Mouse (Mus musculus) hindbrain, embryonic 13.5 days (tissue): ENCODE results near the gene Rbm38. TPM values are rescaled to one million over a fixed set of nuclear protein-coding genes. Genes with fewer than 3 reads are reported as not detected.

Experiments used
- ATAC-seq: fragments of 200-750 bp; cut with Nextera tagmentation; 2 replicates; pipeline ENCODE4 v1.8.0; 2017; ENCODE audit warnings: moderate TSS enrichment; ENCODE audit not compliant: low FRiP score
- H3K27ac ChIP-seq: fragments of 300-500 bp; sonication (generic); 2 replicates; pipeline ENCODE4 v1.5.1; 2015; ENCODE audit warnings: inconsistent platforms, mild to moderate bottlenecking, moderate library complexity
- H3K27me3 ChIP-seq: fragments of 300-500 bp; sonication (generic); 2 replicates; pipeline ENCODE4 v1.6.1; 2015; ENCODE audit warnings: mild to moderate bottlenecking, inconsistent platforms
- H3K36me3 ChIP-seq: fragments of 300-500 bp; sonication (generic); 2 replicates; pipeline ENCODE4 v1.6.1; 2015; ENCODE audit warnings: mild to moderate bottlenecking, inconsistent platforms
- H3K4me1 ChIP-seq: fragments of 300-500 bp; sonication (generic); replicated peaks from 2 replicates; pipeline ENCODE4 v1.6.1; 2015; ENCODE audit warnings: inconsistent platforms
- H3K4me2 ChIP-seq: fragments of 300-500 bp; sonication (generic); 2 replicates; pipeline ENCODE4 v1.6.1; 2015; ENCODE audit warnings: inconsistent platforms, mild to moderate bottlenecking, moderate library complexity
- H3K4me3 ChIP-seq: fragments of 300-500 bp; sonication (generic); 2 replicates; pipeline ENCODE4 v1.5.1; 2015; ENCODE audit warnings: mild to moderate bottlenecking, inconsistent platforms
- H3K9ac ChIP-seq: fragments of 300-500 bp; sonication (generic); 2 replicates; pipeline ENCODE4 v1.6.1; 2015; ENCODE audit warnings: mild to moderate bottlenecking, inconsistent platforms
- H3K9me3 ChIP-seq: fragments of 300-500 bp; sonication (generic); 2 replicates; pipeline ENCODE4 v1.6.1; 2016; ENCODE audit warnings: inconsistent platforms
- WGBS: fragments of 180-500 bp; shearing (Covaris S2); methylation state at CpG from one replicate; pipeline ENCODE4 v1.1.7; 2015; 5-methylcytosine and 5-hydroxymethylcytosine counted together
- polyA plus RNA-seq: library from polyadenylated mRNA; unstranded; fragments of >200 nt; fragmentation: Nextera tagmentation; extraction: Ambion mirVana; gene quantifications from 2 replicates; pipeline ENCODE4 v1.2.1, GENCODE M21; 2015

The Rbm38 gene
- polyA plus RNA-seq, 1 experiment from 2014 or later = 20.6 TPM

DNA sequence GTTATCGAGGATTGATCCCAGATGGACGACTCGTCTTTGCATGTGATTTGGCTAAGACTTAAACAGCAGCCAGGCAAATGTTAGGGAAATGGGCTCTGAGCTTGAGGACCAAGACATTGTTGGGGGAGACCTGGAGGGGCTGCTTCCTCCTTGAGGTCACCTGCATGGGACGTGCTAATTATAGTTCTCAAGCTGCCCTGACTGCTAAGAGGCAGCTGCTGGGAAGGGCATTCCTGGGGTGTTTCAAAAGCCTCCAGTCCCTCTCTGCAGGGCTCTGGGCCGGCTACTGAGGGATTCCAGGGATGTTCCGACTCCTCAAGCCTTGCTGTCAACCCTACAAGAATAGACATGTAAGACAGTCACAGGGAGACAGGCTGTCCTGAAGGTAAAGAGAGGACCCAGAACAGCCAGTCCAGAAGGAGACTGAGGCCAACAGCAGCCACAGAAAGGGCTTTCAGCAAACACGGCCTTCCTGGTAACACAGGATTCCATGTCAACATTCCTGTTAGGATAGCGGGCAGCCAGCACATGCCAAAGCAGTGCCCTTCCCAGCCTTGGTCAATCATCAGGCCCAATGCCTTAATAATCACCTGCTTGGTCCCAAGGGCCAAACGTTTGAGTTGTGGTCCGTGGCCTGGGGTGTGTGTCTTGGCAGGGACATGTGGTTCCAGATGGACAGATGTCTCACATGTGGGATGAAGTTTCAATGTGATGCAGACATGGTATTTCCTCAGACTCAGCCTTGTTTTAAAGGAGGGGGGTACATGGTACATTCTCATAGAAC, 59.7 kb downstream of the Rbm38 start:
- Histone ChIP-seq H3K4me3 (no peak overlapping the region), H3K27me3 (0 out of 2 replicates have a peak, but pooled peaks cover 22% of the 10 kb centered on the region), H3K4me2 (no peak overlapping the region), H3K9ac (no peak overlapping the region), H3K9me3 (no peaks in the 10 kb centered on the region), H3K36me3 (no peaks in the 10 kb centered on the region), H3K4me1 (peaks cover 9% of the 10 kb centered on the region; the same call in 1 of the 2 replicates), H3K27ac (no peak overlapping the region)
- WGBS = 61% methylated on average over 10 of the region's 10 CpGs
- ATAC-seq = no peak

DNA sequence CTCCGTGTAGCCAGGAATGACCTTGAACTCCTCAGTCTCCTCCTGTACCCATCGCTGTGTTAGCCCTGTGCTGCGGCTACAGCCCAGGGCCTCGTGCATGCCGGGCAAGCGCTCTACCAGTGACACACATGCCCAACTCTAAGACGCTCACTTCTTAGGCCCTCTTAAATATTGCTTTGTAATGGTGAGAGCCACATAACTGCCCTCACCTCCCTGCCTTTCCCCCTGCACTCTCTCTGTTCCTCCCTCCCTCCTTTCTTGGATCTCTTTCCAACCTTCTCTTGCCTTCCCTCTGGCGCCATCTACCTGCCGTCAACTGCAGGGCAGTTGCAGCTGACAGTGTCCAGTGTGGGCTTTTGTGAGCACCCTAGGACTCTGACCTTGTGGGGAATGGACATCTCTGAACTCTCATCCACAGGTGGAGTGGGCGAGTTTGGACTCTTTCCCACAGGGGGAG, 60.5 kb downstream of the Rbm38 start:
- Histone ChIP-seq H3K9me3 (no peaks in the 10 kb centered on the region), H3K4me3 (no peak overlapping the region), H3K27ac (no peak overlapping the region), H3K9ac (no peak overlapping the region), H3K4me2 (no peak overlapping the region), H3K4me1 (peaks cover 9% of the 10 kb centered on the region; the same call in 1 of the 2 replicates), H3K36me3 (no peaks in the 10 kb centered on the region), H3K27me3 (peaks cover 22% of the 10 kb centered on the region; the same call in 1 of the 2 replicates)
- ATAC-seq = peak; percentile 46; the same call in 1 of the 2 replicates
- WGBS = 35% methylated on average over 10 of the region's 10 CpGs

- no peak overlapping the region for H3K4me2 ChIP-seq
- H3K27me3 ChIP-seq = peaks cover 22% of the 10 kb centered on the region; the same call in 1 of the 2 replicates
- no peak overlapping the region for H3K9ac ChIP-seq
- 79% methylated on average over 3 of the region's 3 CpGs for WGBS
- H3K4me3 ChIP-seq = no peak overlapping the region
- H3K27ac ChIP-seq = no peak overlapping the region
- no peak for ATAC-seq
- peaks cover 9% of the 10 kb centered on the region; the same call in 1 of the 2 replicates for H3K4me1 ChIP-seq
- H3K9me3 ChIP-seq = no peaks in the 10 kb centered on the region
- H3K36me3 ChIP-seq = no peaks in the 10 kb centered on the region
Observed at GRCm38 (mm10) chr2:173082706-173083105, 62.4 kb downstream of the Rbm38 start.

DNA sequence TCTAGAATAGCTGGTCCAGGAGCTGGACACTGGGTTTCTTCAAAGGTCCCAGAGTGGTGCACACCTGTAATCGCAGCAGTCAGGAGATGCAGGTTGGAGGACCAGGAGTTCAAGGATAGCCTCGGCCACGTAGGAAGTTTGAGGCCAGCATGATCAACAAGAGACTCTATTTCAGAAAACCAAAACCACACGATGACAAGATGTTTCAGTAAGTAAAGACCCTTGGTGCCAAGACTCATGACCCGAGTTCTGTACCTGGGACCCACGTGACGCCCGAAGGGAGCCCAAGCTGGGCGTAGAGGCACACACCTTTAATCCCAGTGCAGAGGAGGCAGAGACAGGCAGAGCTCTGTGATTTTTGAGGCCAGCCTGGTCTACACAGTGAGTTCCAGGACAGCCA, 62.8 kb downstream of the Rbm38 start:
- Histone ChIP-seq H3K4me2 (no peak overlapping the region), H3K27me3 (peaks cover 22% of the 10 kb centered on the region; the same call in 1 of the 2 replicates), H3K36me3 (no peaks in the 10 kb centered on the region), H3K27ac (no peak overlapping the region), H3K9ac (no peak overlapping the region), H3K9me3 (no peaks in the 10 kb centered on the region), H3K4me1 (peaks cover 9% of the 10 kb centered on the region; the same call in 1 of the 2 replicates), H3K4me3 (no peak overlapping the region)
- WGBS = 87% methylated on average over 9 of the region's 9 CpGs
- ATAC-seq = no peak

DNA sequence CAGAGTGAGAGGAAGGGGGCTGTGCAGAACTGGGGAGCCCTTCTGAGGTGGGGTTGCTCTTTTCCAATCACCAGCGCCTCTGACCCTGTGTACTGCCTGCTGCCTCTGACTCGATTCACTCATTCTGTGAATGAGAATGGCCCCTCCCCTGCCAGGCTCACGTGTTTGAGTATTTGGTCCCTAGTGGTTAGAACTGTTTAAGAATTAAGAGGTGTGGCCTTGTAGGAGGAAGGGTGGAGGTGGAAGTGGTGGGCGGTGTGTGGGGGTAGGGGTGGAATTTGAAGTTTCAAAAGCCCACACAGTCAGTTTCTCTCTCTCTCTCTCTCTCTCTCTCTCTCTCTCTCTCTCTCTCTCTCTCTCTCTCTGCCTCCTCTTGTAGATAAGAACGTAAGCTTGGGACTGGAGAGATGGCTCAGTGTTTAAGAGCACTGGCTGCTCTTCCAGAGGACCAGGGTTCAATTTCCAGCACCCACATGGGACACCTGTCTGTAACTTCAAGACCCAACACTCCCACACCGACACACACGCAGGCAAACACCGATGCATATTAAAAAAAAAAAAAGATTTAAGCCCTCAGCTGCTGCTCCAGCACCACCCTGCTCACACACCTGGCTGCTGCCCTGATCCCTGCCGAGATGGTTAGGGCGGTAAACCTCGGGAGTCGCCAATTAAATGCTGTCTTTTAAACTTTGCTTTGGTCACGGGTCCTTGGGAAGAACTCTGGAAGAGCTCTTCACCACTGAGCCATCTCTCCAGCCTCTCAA, 63.6 kb downstream of the Rbm38 start:
- H3K9me3 ChIP-seq = no peaks in the 10 kb centered on the region
- ATAC-seq = no peak
- WGBS = 24% methylated on average over 13 of the region's 13 CpGs
- H3K27me3 ChIP-seq = peaks cover 22% of the 10 kb centered on the region; the same call in 1 of the 2 replicates
- H3K4me1 ChIP-seq = peaks cover 9% of the 10 kb centered on the region; the same call in 1 of the 2 replicates
- no peak overlapping the region for H3K4me2 ChIP-seq
- no peak overlapping the region; the same call in 1 of the 2 replicates for H3K9ac ChIP-seq
- H3K36me3 ChIP-seq = no peaks in the 10 kb centered on the region
- H3K27ac ChIP-seq = no peak overlapping the region
- no peak overlapping the region for H3K4me3 ChIP-seq

Other genes starting within 250 kb of the Rbm38 start
- 12.4 and 12.5 TPM in 2 replicates for gene Bmp7, start 80.2 kb upstream of the Rbm38 start, polyA plus RNA-seq
- gene Spo11, start 42.8 kb upstream of the Rbm38 start, polyA plus RNA-seq = 0.79 and 0.87 TPM in 2 replicates
- 118 and 120 TPM in 2 replicates for gene Rae1, start 20.4 kb upstream of the Rbm38 start, polyA plus RNA-seq
- 0.05 and 0.08 TPM in 2 replicates for gene Ctcfl, start 99.0 kb downstream of the Rbm38 start, polyA plus RNA-seq
- not detected in 2 replicates for gene Pck1, start 132.6 kb downstream of the Rbm38 start, polyA plus RNA-seq
- 0.16 and 0.29 TPM in 2 replicates for gene Zbp1, start 198.4 kb downstream of the Rbm38 start, polyA plus RNA-seq